Mouse (Mus musculus) heart, adult 10 weeks (tissue): Measurements from ENCODE around the gene Ces4a. TPM values are rescaled to one million over a fixed set of nuclear protein-coding genes. Genes with fewer than 3 reads are reported as not detected.

Experiments used
- polyA plus RNA-seq: library from polyadenylated mRNA; stranded (reverse); fragments of 350-450 nt; fragmentation: Illumina TruSeq; extraction: RNeasy Lipid Tissue Mini Kit (QIAGEN cat#74804); gene quantifications from one replicate; pipeline ENCODE4 v1.2.3, GENCODE M21; 2014; ENCODE audit warnings: low read depth, low replicate concordance

Ces4a gene
- not detected for polyA plus RNA-seq

GRCm38 (mm10) chr8:105131509-105131908 is at the start of gene Ces4a:
TSS of gene Ces4a (plus strand) at chr8:105131800.

DNA sequence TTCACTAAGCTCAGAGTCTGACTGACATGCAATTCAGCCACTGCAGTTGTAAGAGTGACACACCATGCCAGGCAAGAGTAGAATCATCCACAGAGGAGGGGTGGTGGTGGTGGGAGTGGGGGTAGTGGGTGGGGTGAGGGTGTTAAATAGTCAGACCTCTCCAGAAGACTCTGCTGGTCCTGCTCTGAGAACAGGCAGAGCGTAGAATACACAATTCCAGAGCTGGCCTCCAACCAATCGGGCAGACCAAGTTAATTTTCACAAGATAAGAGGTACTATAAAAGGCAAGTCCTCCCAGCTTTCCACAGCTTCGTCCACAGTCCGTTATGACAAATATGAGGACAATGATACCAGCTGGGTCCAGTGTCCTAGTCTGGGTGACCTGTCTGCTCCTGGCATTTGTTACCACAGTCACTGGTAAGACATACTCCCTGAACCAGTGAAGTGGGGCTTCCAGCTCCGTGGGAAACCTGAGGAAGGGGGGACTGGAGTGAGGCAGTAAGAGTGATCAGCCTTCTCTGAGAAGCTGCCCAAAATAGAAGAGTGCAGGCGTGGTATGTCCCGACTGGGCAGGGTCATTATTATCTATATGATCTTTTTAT is 48.0 kb upstream of the Ces4a start, which contains the start of gene Ces3b:
TSS of gene Ces3b (plus strand) at position 305 of the 602 bp plus-strand sequence.

GRCm38 (mm10) chr8:105170381-105171115 is 38.9 kb downstream of the Ces4a start, which contains the start of gene Cbfb:
TSS of gene Cbfb (plus strand) at chr8:105170674.

Other genes with a start within 250 kb of the Ces4a start
- gene Ces2e, start 205.5 kb upstream of the Ces4a start, polyA plus RNA-seq: 2.0 TPM
- gene Ces2f, start 184.4 kb upstream of the Ces4a start, polyA plus RNA-seq: not detected
- gene Ces2g, start 170.1 kb upstream of the Ces4a start, polyA plus RNA-seq: 2.8 TPM
- gene Ces2h, start 130.9 kb upstream of the Ces4a start, polyA plus RNA-seq: not detected
- 0.42 TPM for gene Ces3a, start 83.2 kb upstream of the Ces4a start, polyA plus RNA-seq
- 0.58 TPM for gene Ces3b, start 48.0 kb upstream of the Ces4a start, polyA plus RNA-seq
- 22.1 TPM for gene Cbfb, start 38.9 kb downstream of the Ces4a start, polyA plus RNA-seq
- gene D230025D16Rik, start 93.3 kb downstream of the Ces4a start, polyA plus RNA-seq: 18.1 TPM
- 4.2 TPM for gene B3gnt9, start 123.4 kb downstream of the Ces4a start, polyA plus RNA-seq
- 3.1 TPM for gene Tradd, start 132.8 kb downstream of the Ces4a start, polyA plus RNA-seq
- 2.7 TPM for gene Fbxl8, start 132.8 kb downstream of the Ces4a start, polyA plus RNA-seq
- 5.8 TPM for gene Hsf4, start 138.0 kb downstream of the Ces4a start, polyA plus RNA-seq
- 30.7 TPM for gene Nol3, start 144.3 kb downstream of the Ces4a start, polyA plus RNA-seq
- gene 4931428F04Rik, start 158.1 kb downstream of the Ces4a start, polyA plus RNA-seq: 2.0 TPM
- 7.5 TPM for gene Exoc3l, start 164.3 kb downstream of the Ces4a start, polyA plus RNA-seq
- gene E2f4, start 165.9 kb downstream of the Ces4a start, polyA plus RNA-seq: 31.1 TPM
- 1.9 TPM for gene Elmo3, start 173.8 kb downstream of the Ces4a start, polyA plus RNA-seq
- gene Lrrc29, start 194.5 kb downstream of the Ces4a start, polyA plus RNA-seq: 0.60 TPM
- 38.9 TPM for gene Tmem208, start 194.6 kb downstream of the Ces4a start, polyA plus RNA-seq
- gene Fhod1, start 216.2 kb downstream of the Ces4a start, polyA plus RNA-seq: 8.3 TPM
- gene Slc9a5, start 217.0 kb downstream of the Ces4a start, polyA plus RNA-seq: 0.92 TPM
- not detected for gene Plekhg4, start 241.5 kb downstream of the Ces4a start, polyA plus RNA-seq